Mouse (Mus musculus) brain, embryonic 14.5 days (tissue): ENCODE measurements at regions not wholly inside any gene's neighbourhood (a gene's known extent, or its start where the extent isn't known, plus 50 kb on each side); places are given as distances from the start of the nearest gene placed in this dataset.
"Not testable (repeated sequence)": the region's sequence is repeated elsewhere in the genome, so short reads cannot be mapped to it uniquely, and the experiment has no call there.

Source experiments
- CTCF ChIP-seq: fragments of 200-500 bp; IDR thresholded peaks from 2 replicates; pipeline ENCODE4 v1.5.1; 2012; ENCODE audit warnings: inconsistent platforms, mild to moderate bottlenecking, moderate library complexity, borderline replicate concordance; ENCODE audit not compliant: insufficient read depth, insufficient read length; ENCODE audit errors: extremely low read depth
- POLR2A ChIP-seq: fragments of 200-500 bp; IDR thresholded peaks from 2 replicates; pipeline ENCODE4 v1.6.1; 2012; ENCODE audit warnings: mild to moderate bottlenecking, inconsistent platforms, borderline replicate concordance; ENCODE audit not compliant: poor library complexity, insufficient read depth, insufficient read length, severe bottlenecking; ENCODE audit errors: extremely low read depth

DNA sequence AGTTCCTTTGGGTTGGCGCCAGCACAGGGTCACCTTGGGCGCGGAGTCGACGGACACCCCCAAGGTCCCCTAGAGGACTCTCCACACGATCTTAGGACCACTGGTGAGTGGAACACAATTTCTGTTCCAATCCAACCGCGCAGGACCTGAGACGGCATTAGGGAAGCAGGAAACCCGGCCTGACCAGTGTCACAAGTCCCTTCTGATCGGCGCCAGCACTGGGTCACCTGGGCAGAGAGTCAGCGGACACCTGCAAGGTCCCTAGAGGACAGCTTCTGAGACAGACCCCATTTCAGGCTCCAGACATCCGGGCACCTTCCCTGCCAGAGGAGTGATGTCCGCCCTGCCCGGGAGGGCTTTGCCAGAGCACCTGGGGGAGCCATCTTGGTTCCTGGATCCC is 74.2 kb upstream of the Cdh13 start:
- TF ChIP-seq POLR2A, CTCF: not testable (repeated sequence)
